Mouse (Mus musculus): ENCODE measurements around the gene Sez6l2. TPM values are rescaled to one million over a fixed set of nuclear protein-coding genes. Genes with fewer than 3 reads are reported as not detected.

Sez6l2 gene
- polyA plus RNA-seq, 1 experiment from 2014 or later = 0.36 TPM

- Histone ChIP-seq H3K27ac (ENCODE audit: low read length) (no peak overlapping the region), H3K4me2 (ENCODE audit: low read depth, low read length) (no peak overlapping the region), H3K27me3 (ENCODE audit: control insufficient read depth, insufficient read depth, low read depth, low read length) (no peaks in the 10 kb centered on the region), H3K4me3 (ENCODE audit: low read length) (no peak overlapping the region), H3K36me3 (ENCODE audit: control insufficient read depth, insufficient read depth, low read length) (no peaks in the 10 kb centered on the region), H3K9ac (ENCODE audit: low read length) (no peak overlapping the region), H3K4me1 (replicated peaks; ENCODE audit: control insufficient read depth, insufficient read depth, low read length) (no peaks in the 10 kb centered on the region), H3K9me3 (ENCODE audit: control insufficient read depth, low read length) (no peaks in the 10 kb centered on the region)
- ATAC-seq (ENCODE audit: low read depth) = peak; percentile 76
- 28% methylated on average over 9 of the region's 9 CpGs for WGBS
These were observed 36.0 kb downstream of the Sez6l2 start for GRCm38 (mm10) chr7:126986319-126986718.

- no peak overlapping the region for H3K27ac ChIP-seq (ENCODE audit: low read length)
- no peaks in the 10 kb centered on the region for H3K9me3 ChIP-seq (ENCODE audit: control insufficient read depth, low read length)
- H3K27me3 ChIP-seq (ENCODE audit: control insufficient read depth, insufficient read depth, low read depth, low read length) = no peaks in the 10 kb centered on the region
- no peak overlapping the region for H3K4me2 ChIP-seq (ENCODE audit: low read depth, low read length)
- 56% methylated on average over 8 of the region's 8 CpGs for WGBS
- no peaks in the 10 kb centered on the region for H3K36me3 ChIP-seq (ENCODE audit: control insufficient read depth, insufficient read depth, low read length)
- H3K4me3 ChIP-seq (ENCODE audit: low read length) = no peak overlapping the region
- ATAC-seq (ENCODE audit: low read depth) = no peak
- no peak overlapping the region for H3K9ac ChIP-seq (ENCODE audit: low read length)
- H3K4me1 ChIP-seq (replicated peaks; ENCODE audit: control insufficient read depth, insufficient read depth, low read length) = no peaks in the 10 kb centered on the region
These were observed 38.5 kb downstream of the Sez6l2 start for GRCm38 (mm10) chr7:126988816-126989215.

- no peak overlapping the region for H3K9ac ChIP-seq (ENCODE audit: low read length)
- H3K36me3 ChIP-seq (ENCODE audit: control insufficient read depth, insufficient read depth, low read length) = no peaks in the 10 kb centered on the region
- no peak overlapping the region for H3K4me3 ChIP-seq (ENCODE audit: low read length)
- H3K27ac ChIP-seq (ENCODE audit: low read length) = no peak overlapping the region
- ATAC-seq (ENCODE audit: low read depth) = no peak
- H3K27me3 ChIP-seq (ENCODE audit: control insufficient read depth, insufficient read depth, low read depth, low read length) = no peaks in the 10 kb centered on the region
- 78% methylated on average over 4 of the region's 4 CpGs for WGBS
- no peaks in the 10 kb centered on the region for H3K4me1 ChIP-seq (replicated peaks; ENCODE audit: control insufficient read depth, insufficient read depth, low read length)
- H3K4me2 ChIP-seq (ENCODE audit: low read depth, low read length) = no peak overlapping the region
- no peaks in the 10 kb centered on the region for H3K9me3 ChIP-seq (ENCODE audit: control insufficient read depth, low read length)
These were observed 46.1 kb downstream of the Sez6l2 start for GRCm38 (mm10) chr7:126996449-126996848.

GRCm38 (mm10) chr7:126999568-126999967 is 49.2 kb downstream of the Sez6l2 start:
- WGBS = 60% methylated on average over 10 of the region's 10 CpGs
- no peak overlapping the region for H3K9ac ChIP-seq (ENCODE audit: low read length)
- H3K27ac ChIP-seq (ENCODE audit: low read length) = no peak overlapping the region
- no peak for ATAC-seq (ENCODE audit: low read depth)
- no peaks in the 10 kb centered on the region for H3K36me3 ChIP-seq (ENCODE audit: control insufficient read depth, insufficient read depth, low read length)
- H3K4me3 ChIP-seq (ENCODE audit: low read length) = no peak overlapping the region
- H3K27me3 ChIP-seq (ENCODE audit: control insufficient read depth, insufficient read depth, low read depth, low read length) = no peaks in the 10 kb centered on the region
- H3K9me3 ChIP-seq (ENCODE audit: control insufficient read depth, low read length) = no peaks in the 10 kb centered on the region
- H3K4me2 ChIP-seq (ENCODE audit: low read depth, low read length) = no peak overlapping the region
- no peaks in the 10 kb centered on the region for H3K4me1 ChIP-seq (replicated peaks; ENCODE audit: control insufficient read depth, insufficient read depth, low read length)

- Histone ChIP-seq H3K27ac (ENCODE audit: low read length) (no peak overlapping the region), H3K36me3 (ENCODE audit: control insufficient read depth, insufficient read depth, low read length) (no peaks in the 10 kb centered on the region), H3K9me3 (ENCODE audit: control insufficient read depth, low read length) (no peaks in the 10 kb centered on the region), H3K27me3 (ENCODE audit: control insufficient read depth, insufficient read depth, low read depth, low read length) (no peaks in the 10 kb centered on the region), H3K4me3 (ENCODE audit: low read length) (no peak overlapping the region), H3K4me2 (ENCODE audit: low read depth, low read length) (no peak overlapping the region), H3K9ac (ENCODE audit: low read length) (no peak overlapping the region), H3K4me1 (replicated peaks; ENCODE audit: control insufficient read depth, insufficient read depth, low read length) (peaks cover 4% of the 10 kb centered on the region)
- WGBS = 80% methylated on average over 5 of the region's 5 CpGs
- ATAC-seq (ENCODE audit: low read depth) = no peak
These were observed 53.3 kb downstream of the Sez6l2 start for GRCm38 (mm10) chr7:127003620-127004019.

- 75% methylated on average over 4 of the region's 4 CpGs for WGBS
- H3K36me3 ChIP-seq (ENCODE audit: control insufficient read depth, insufficient read depth, low read length) = no peaks in the 10 kb centered on the region
- H3K27ac ChIP-seq (ENCODE audit: low read length) = no peak overlapping the region
- no peak overlapping the region for H3K4me3 ChIP-seq (ENCODE audit: low read length)
- H3K27me3 ChIP-seq (ENCODE audit: control insufficient read depth, insufficient read depth, low read depth, low read length) = no peaks in the 10 kb centered on the region
- no peak overlapping the region for H3K4me2 ChIP-seq (ENCODE audit: low read depth, low read length)
- no peak overlapping the region for H3K9ac ChIP-seq (ENCODE audit: low read length)
- peaks cover 8% of the 10 kb centered on the region for H3K4me1 ChIP-seq (replicated peaks; ENCODE audit: control insufficient read depth, insufficient read depth, low read length)
- no peaks in the 10 kb centered on the region for H3K9me3 ChIP-seq (ENCODE audit: control insufficient read depth, low read length)
- no peak for ATAC-seq (ENCODE audit: low read depth)
These were observed 53.9 kb downstream of the Sez6l2 start for GRCm38 (mm10) chr7:127004122-127004875.

GRCm38 (mm10) chr7:127007313-127008024 is 57.1 kb downstream of the Sez6l2 start:
- H3K9me3 ChIP-seq (ENCODE audit: control insufficient read depth, low read length) = no peaks in the 10 kb centered on the region
- peaks cover 8% of the 10 kb centered on the region for H3K4me1 ChIP-seq (replicated peaks; ENCODE audit: control insufficient read depth, insufficient read depth, low read length)
- no peak overlapping the region for H3K27ac ChIP-seq (ENCODE audit: low read length)
- H3K4me2 ChIP-seq (ENCODE audit: low read depth, low read length) = no peak overlapping the region
- no peak for ATAC-seq (ENCODE audit: low read depth)
- WGBS = 76% methylated on average over 6 of the region's 6 CpGs
- no peaks in the 10 kb centered on the region for H3K36me3 ChIP-seq (ENCODE audit: control insufficient read depth, insufficient read depth, low read length)
- no peaks in the 10 kb centered on the region for H3K27me3 ChIP-seq (ENCODE audit: control insufficient read depth, insufficient read depth, low read depth, low read length)
- no peak overlapping the region for H3K9ac ChIP-seq (ENCODE audit: low read length)
- no peak overlapping the region for H3K4me3 ChIP-seq (ENCODE audit: low read length)

GRCm38 (mm10) chr7:127008239-127009019 is 58.1 kb downstream of the Sez6l2 start:
- Histone ChIP-seq H3K4me1 (replicated peaks; ENCODE audit: control insufficient read depth, insufficient read depth, low read length) (peaks cover 9% of the 10 kb centered on the region), H3K9me3 (ENCODE audit: control insufficient read depth, low read length) (no peaks in the 10 kb centered on the region), H3K36me3 (ENCODE audit: control insufficient read depth, insufficient read depth, low read length) (no peaks in the 10 kb centered on the region), H3K4me3 (ENCODE audit: low read length) (no peak overlapping the region), H3K27ac (ENCODE audit: low read length) (peak overlapping the region; percentile 47), H3K9ac (ENCODE audit: low read length) (peak overlapping the region; percentile 49), H3K27me3 (ENCODE audit: control insufficient read depth, insufficient read depth, low read depth, low read length) (no peaks in the 10 kb centered on the region), H3K4me2 (ENCODE audit: low read depth, low read length) (no peak overlapping the region)
- peak; percentile 88 for ATAC-seq (ENCODE audit: low read depth)
- WGBS = 44% methylated on average over 9 of the region's 9 CpGs

All from lung, embryonic 16.5 days (tissue).